Mouse (Mus musculus): ENCODE measurements at regions not wholly inside any gene's neighbourhood (a gene's known extent, or its start where the extent isn't known, plus 50 kb on each side); places are given as distances from the start of the nearest gene placed in this dataset.

- no peak overlapping the region for H3K27ac ChIP-seq (ENCODE audit: low read depth, low read length)
- H3K9me3 ChIP-seq (ENCODE audit: control insufficient read depth, low read length) = no peaks in the 10 kb centered on the region
- 66% methylated on average over 6 of the region's 6 CpGs for WGBS
These were observed 132.5 kb upstream of the Cxcr4 start for GRCm38 (mm10) chr1:128724433-128725091.

GRCm38 (mm10) chr1:128723843-128724242 lies 131.8 kb upstream of the Cxcr4 start:
- no peak overlapping the region for H3K4me3 ChIP-seq (ENCODE audit: low read length)
- H3K4me2 ChIP-seq (replicated peaks; ENCODE audit: low read depth, low read length) = no peak overlapping the region
- 31% methylated on average over 3 of the region's 3 CpGs for WGBS
- H3K36me3 ChIP-seq (ENCODE audit: control insufficient read depth, insufficient read depth, low read length) = no peaks in the 10 kb centered on the region
- no peaks in the 10 kb centered on the region for H3K9me3 ChIP-seq (ENCODE audit: control insufficient read depth, low read length)
- no peaks in the 10 kb centered on the region for H3K27me3 ChIP-seq (ENCODE audit: control insufficient read depth, insufficient read depth, low read length)
- no peak overlapping the region for H3K9ac ChIP-seq (ENCODE audit: low read depth, low read length)
- H3K27ac ChIP-seq (ENCODE audit: low read depth, low read length) = no peak overlapping the region
- ATAC-seq (ENCODE audit: low FRiP score, low TSS enrichment) = no peak
- no peaks in the 10 kb centered on the region for H3K4me1 ChIP-seq (ENCODE audit: control insufficient read depth, insufficient read depth, low read length)

More at GRCm38 (mm10) chr1:128724433-128725091, 132.5 kb upstream of the Cxcr4 start:
- H3K4me1 ChIP-seq (ENCODE audit: control insufficient read depth, insufficient read depth, low read length) = no peaks in the 10 kb centered on the region
- H3K36me3 ChIP-seq (ENCODE audit: control insufficient read depth, insufficient read depth, low read length) = no peaks in the 10 kb centered on the region
- no peak for ATAC-seq (ENCODE audit: low FRiP score, low TSS enrichment)
- H3K4me3 ChIP-seq (ENCODE audit: low read length) = no peak overlapping the region
- H3K27me3 ChIP-seq (ENCODE audit: control insufficient read depth, insufficient read depth, low read length) = no peaks in the 10 kb centered on the region
- H3K9ac ChIP-seq (ENCODE audit: low read depth, low read length) = no peak overlapping the region
- no peak overlapping the region for H3K4me2 ChIP-seq (replicated peaks; ENCODE audit: low read depth, low read length)

- no peak for ATAC-seq (ENCODE audit: low FRiP score, low TSS enrichment)
- H3K9ac ChIP-seq (ENCODE audit: low read depth, low read length) = no peak overlapping the region
- H3K4me2 ChIP-seq (replicated peaks; ENCODE audit: low read depth, low read length) = no peak overlapping the region
- H3K4me3 ChIP-seq (ENCODE audit: low read length) = no peak overlapping the region
- H3K27ac ChIP-seq (ENCODE audit: low read depth, low read length) = no peak overlapping the region
- WGBS = 80% methylated on average over 2 of the region's 2 CpGs
- no peaks in the 10 kb centered on the region for H3K9me3 ChIP-seq (ENCODE audit: control insufficient read depth, low read length)
- H3K36me3 ChIP-seq (ENCODE audit: control insufficient read depth, insufficient read depth, low read length) = no peaks in the 10 kb centered on the region
- no peaks in the 10 kb centered on the region for H3K27me3 ChIP-seq (ENCODE audit: control insufficient read depth, insufficient read depth, low read length)
- H3K4me1 ChIP-seq (ENCODE audit: control insufficient read depth, insufficient read depth, low read length) = no peaks in the 10 kb centered on the region
These were observed 130.0 kb upstream of the Cxcr4 start for GRCm38 (mm10) chr1:128722061-128722471.

- no peaks in the 10 kb centered on the region for H3K36me3 ChIP-seq (ENCODE audit: control insufficient read depth, insufficient read depth, low read length)
- H3K4me3 ChIP-seq (ENCODE audit: low read length) = no peak overlapping the region
- 15% methylated on average over 6 of the region's 6 CpGs for WGBS
- H3K4me1 ChIP-seq (ENCODE audit: control insufficient read depth, insufficient read depth, low read length) = peaks cover 7% of the 10 kb centered on the region; the same call in 1 of the 2 replicates
- peak; percentile 64; the same call in 1 of the 2 replicates for ATAC-seq (ENCODE audit: low FRiP score, low TSS enrichment)
- no peaks in the 10 kb centered on the region for H3K9me3 ChIP-seq (ENCODE audit: control insufficient read depth, low read length)
- no peaks in the 10 kb centered on the region for H3K27me3 ChIP-seq (ENCODE audit: control insufficient read depth, insufficient read depth, low read length)
- H3K9ac ChIP-seq (ENCODE audit: low read depth, low read length) = no peak overlapping the region
- no peak overlapping the region for H3K27ac ChIP-seq (ENCODE audit: low read depth, low read length)
- no peak overlapping the region for H3K4me2 ChIP-seq (replicated peaks; ENCODE audit: low read depth, low read length)
These were observed 122.8 kb upstream of the Cxcr4 start for GRCm38 (mm10) chr1:128714843-128715242.

- Histone ChIP-seq H3K27me3 (ENCODE audit: control insufficient read depth, insufficient read depth, low read length) (no peaks in the 10 kb centered on the region), H3K9ac (ENCODE audit: low read depth, low read length) (no peak overlapping the region), H3K4me1 (ENCODE audit: control insufficient read depth, insufficient read depth, low read length) (peaks cover 7% of the 10 kb centered on the region; the same call in 1 of the 2 replicates), H3K4me3 (ENCODE audit: low read length) (no peak overlapping the region), H3K27ac (ENCODE audit: low read depth, low read length) (no peak overlapping the region), H3K36me3 (ENCODE audit: control insufficient read depth, insufficient read depth, low read length) (no peaks in the 10 kb centered on the region), H3K4me2 (replicated peaks; ENCODE audit: low read depth, low read length) (no peak overlapping the region), H3K9me3 (ENCODE audit: control insufficient read depth, low read length) (no peaks in the 10 kb centered on the region)
- ATAC-seq (ENCODE audit: low FRiP score, low TSS enrichment) = no peak
- 57% methylated on average over 7 of the region's 7 CpGs for WGBS
These were observed 120.8 kb upstream of the Cxcr4 start for GRCm38 (mm10) chr1:128712876-128713275.

GRCm38 (mm10) chr1:128711121-128711520 lies 119.0 kb upstream of the Cxcr4 start:
- Histone ChIP-seq H3K4me1 (ENCODE audit: control insufficient read depth, insufficient read depth, low read length) (peaks cover 7% of the 10 kb centered on the region; the same call in 1 of the 2 replicates), H3K4me3 (ENCODE audit: low read length) (no peak overlapping the region), H3K36me3 (ENCODE audit: control insufficient read depth, insufficient read depth, low read length) (no peaks in the 10 kb centered on the region), H3K27me3 (ENCODE audit: control insufficient read depth, insufficient read depth, low read length) (no peaks in the 10 kb centered on the region), H3K9me3 (ENCODE audit: control insufficient read depth, low read length) (no peaks in the 10 kb centered on the region), H3K27ac (ENCODE audit: low read depth, low read length) (no peak overlapping the region), H3K9ac (ENCODE audit: low read depth, low read length) (no peak overlapping the region), H3K4me2 (replicated peaks; ENCODE audit: low read depth, low read length) (no peak overlapping the region)
- peak; percentile 47; the same call in 1 of the 2 replicates for ATAC-seq (ENCODE audit: low FRiP score, low TSS enrichment)
- WGBS = 54% methylated on average over 5 of the region's 5 CpGs

- Histone ChIP-seq H3K4me2 (replicated peaks; ENCODE audit: low read depth, low read length) (no peak overlapping the region), H3K36me3 (ENCODE audit: control insufficient read depth, insufficient read depth, low read length) (no peaks in the 10 kb centered on the region), H3K27me3 (ENCODE audit: control insufficient read depth, insufficient read depth, low read length) (no peaks in the 10 kb centered on the region), H3K9me3 (ENCODE audit: control insufficient read depth, low read length) (no peaks in the 10 kb centered on the region), H3K4me3 (ENCODE audit: low read length) (no peak overlapping the region), H3K27ac (ENCODE audit: low read depth, low read length) (no peak overlapping the region), H3K9ac (ENCODE audit: low read depth, low read length) (no peak overlapping the region), H3K4me1 (ENCODE audit: control insufficient read depth, insufficient read depth, low read length) (peaks cover 8% of the 10 kb centered on the region; the same call in 1 of the 2 replicates)
- no peak for ATAC-seq (ENCODE audit: low FRiP score, low TSS enrichment)
- WGBS = 92% methylated on average over 6 of the region's 6 CpGs
These were observed 115.7 kb upstream of the Cxcr4 start for GRCm38 (mm10) chr1:128707747-128708146.

- Histone ChIP-seq H3K4me3 (ENCODE audit: low read length) (no peak overlapping the region), H3K4me2 (replicated peaks; ENCODE audit: low read depth, low read length) (no peak overlapping the region), H3K36me3 (ENCODE audit: control insufficient read depth, insufficient read depth, low read length) (no peaks in the 10 kb centered on the region), H3K9me3 (ENCODE audit: control insufficient read depth, low read length) (no peaks in the 10 kb centered on the region), H3K9ac (ENCODE audit: low read depth, low read length) (no peak overlapping the region), H3K27me3 (ENCODE audit: control insufficient read depth, insufficient read depth, low read length) (no peaks in the 10 kb centered on the region), H3K4me1 (ENCODE audit: control insufficient read depth, insufficient read depth, low read length) (0 out of 2 replicates have a peak, but pooled peaks cover 6% of the 10 kb centered on the region), H3K27ac (ENCODE audit: low read depth, low read length) (no peak overlapping the region)
- 90% methylated on average over 2 of the region's 2 CpGs for WGBS
- no peak for ATAC-seq (ENCODE audit: low FRiP score, low TSS enrichment)
These were observed 114.1 kb upstream of the Cxcr4 start for GRCm38 (mm10) chr1:128706167-128706566.

GRCm38 (mm10) chr1:128705071-128705503 lies 113.0 kb upstream of the Cxcr4 start:
- peak overlapping the region; percentile 7; the same call in 1 of the 2 replicates for H3K27ac ChIP-seq (ENCODE audit: low read depth, low read length)

More at GRCm38 (mm10) chr1:128705071-128705503, 113.0 kb upstream of the Cxcr4 start:
- H3K4me1 ChIP-seq (ENCODE audit: control insufficient read depth, insufficient read depth, low read length) = 0 out of 2 replicates have a peak, but pooled peaks cover 6% of the 10 kb centered on the region
- no peak overlapping the region for H3K9ac ChIP-seq (ENCODE audit: low read depth, low read length)
- 0 out of 2 replicates have a peak, but pooled peaks have one; percentile 11 for ATAC-seq (ENCODE audit: low FRiP score, low TSS enrichment)
- 24% methylated on average over 3 of the region's 3 CpGs for WGBS
- H3K9me3 ChIP-seq (ENCODE audit: control insufficient read depth, low read length) = no peaks in the 10 kb centered on the region
- no peaks in the 10 kb centered on the region for H3K27me3 ChIP-seq (ENCODE audit: control insufficient read depth, insufficient read depth, low read length)
- H3K36me3 ChIP-seq (ENCODE audit: control insufficient read depth, insufficient read depth, low read length) = no peaks in the 10 kb centered on the region
- no peak overlapping the region for H3K4me3 ChIP-seq (ENCODE audit: low read length)
- H3K4me2 ChIP-seq (replicated peaks; ENCODE audit: low read depth, low read length) = no peak overlapping the region

Data from kidney, embryonic 14.5 days (tissue).